ENCODE assay signal across 34 mouse cellular contexts in the genomic region with DNA sequence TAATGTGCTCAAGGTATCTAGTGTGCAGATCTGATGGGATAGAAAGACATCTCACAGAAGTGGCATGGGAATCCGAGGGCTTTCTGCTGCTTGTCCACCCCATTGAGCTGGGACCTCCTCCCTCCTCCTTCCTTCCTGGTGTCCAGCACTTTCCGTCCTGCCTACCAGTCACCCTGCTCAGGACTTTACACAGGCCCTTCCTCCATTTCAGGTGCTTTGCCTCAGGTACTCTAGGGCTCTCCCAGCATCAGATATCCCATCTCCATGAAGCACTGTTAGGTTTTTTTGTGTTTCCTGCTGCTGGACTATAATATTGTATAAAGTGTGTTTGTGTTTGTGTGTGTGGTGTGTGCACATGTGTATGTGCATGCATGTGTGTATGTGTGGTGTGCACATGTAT.
"Had no signal": no experiment of that assay in that cellular context is flagged by ENCODE, and none has a peak within 500 bp of the region (broad histone marks: within the 10 kb centered on the region; RNA-seq: fewer than 3 reads in every experiment).

No protein-coding gene starts in this region.

- H3K4me2 ChIP-seq: heart, embryonic 11.5 days; heart, embryonic 13.5 days; heart, embryonic 15.5 days; hindbrain, embryonic 12.5 days; hindbrain, embryonic 13.5 days; hindbrain, embryonic 14.5 days; hindbrain, embryonic 15.5 days; intestine, embryonic 15.5 days; kidney, embryonic 15.5 days had no signal

- H3K27me3 ChIP-seq: heart, embryonic 13.5 days; heart, embryonic 15.5 days; hindbrain, embryonic 12.5 days; hindbrain, embryonic 13.5 days; hindbrain, embryonic 15.5 days; intestine, embryonic 15.5 days; kidney, embryonic 15.5 days had no signal

- H3K9ac ChIP-seq: heart, embryonic 13.5 days; heart, embryonic 15.5 days; hindbrain, embryonic 12.5 days; hindbrain, embryonic 13.5 days; hindbrain, embryonic 14.5 days; hindbrain, embryonic 15.5 days; intestine, embryonic 15.5 days; kidney, embryonic 15.5 days had no signal

- H3K36me3 ChIP-seq: heart, embryonic 13.5 days; heart, embryonic 15.5 days; hindbrain, embryonic 10.5 days; hindbrain, embryonic 15.5 days; intestine, embryonic 15.5 days; kidney, embryonic 15.5 days had no signal

- ATAC-seq: hindbrain, embryonic 16.5 days; hindbrain, postnatal 0 days; inflammation-experienced regulatory T-cells, adult 6 months; intestine, embryonic 15.5 days; intestine, embryonic 16.5 days; intestine, postnatal 0 days had no signal

- H3K4me3 ChIP-seq: heart, embryonic 10.5 days; heart, embryonic 13.5 days; heart, embryonic 15.5 days; hindbrain, embryonic 10.5 days; hindbrain, embryonic 12.5 days; hindbrain, embryonic 13.5 days; hindbrain, embryonic 15.5 days; intestine, embryonic 15.5 days; kidney, embryonic 15.5 days; layer of hippocampus, adult 2 months had no signal

- H3K27ac ChIP-seq: heart, embryonic 10.5 days; heart, embryonic 13.5 days; heart, embryonic 15.5 days; hindbrain, embryonic 12.5 days; hindbrain, embryonic 14.5 days; hindbrain, embryonic 15.5 days; hindbrain, postnatal 0 days; intestine, embryonic 15.5 days; kidney, embryonic 15.5 days; kidney, postnatal 0 days; layer of hippocampus, adult 2 months had no signal

- H3K9me3 ChIP-seq: heart, embryonic 10.5 days; heart, embryonic 13.5 days; heart, embryonic 15.5 days; hindbrain, embryonic 10.5 days; hindbrain, embryonic 12.5 days; hindbrain, embryonic 13.5 days; hindbrain, embryonic 15.5 days; intestine, embryonic 15.5 days; kidney, embryonic 15.5 days had no signal

- DNase-seq: heart, postnatal 10 days; heart, postnatal 14 days; heart, postnatal 36 days; heart, postnatal 4 days; kidney, adult 11 months; kidney, adult 18-20 months; kidney, adult 2 months; kidney, adult 8-10 months; kidney, adult 9 months; kidney, postnatal 10 days; kidney, postnatal 14 days; kidney, postnatal 25 days; kidney, postnatal 36 days; kidney, postnatal 4 days; layer of hippocampus, adult 9-11 months; layer of hippocampus, postnatal 36 days had no signal
